Mouse (Mus musculus) brain, embryonic 14.5 days (tissue): ENCODE measurements around the gene Bri3. TPM values are rescaled to one million over a fixed set of nuclear protein-coding genes. Genes with fewer than 3 reads are reported as not detected.
A peak's percentile ranks its signal among the peaks of the same experiment; 100 is the strongest.

Source experiments
- DNase-seq: peaks from one replicate; pipeline ENCODE4 v3.0.0-alpha.2; 2011; ENCODE audit warnings: low read depth
- CTCF ChIP-seq: fragments of 200-500 bp; IDR thresholded peaks from 2 replicates; pipeline ENCODE4 v1.5.1; 2012; ENCODE audit warnings: inconsistent platforms, mild to moderate bottlenecking, moderate library complexity, borderline replicate concordance; ENCODE audit not compliant: insufficient read depth, insufficient read length; ENCODE audit errors: extremely low read depth
- POLR2A ChIP-seq: fragments of 200-500 bp; IDR thresholded peaks from 2 replicates; pipeline ENCODE4 v1.6.1; 2012; ENCODE audit warnings: mild to moderate bottlenecking, inconsistent platforms, borderline replicate concordance; ENCODE audit not compliant: poor library complexity, insufficient read depth, insufficient read length, severe bottlenecking; ENCODE audit errors: extremely low read depth
- polyA plus RNA-seq: library from polyadenylated mRNA; depleted of rRNA; stranded (reverse); fragments of >200 nt; gene quantifications from 2 replicates; pipeline ENCODE4 v1.2.3, GENCODE M21; 2012

Gene Bri3
- polyA plus RNA-seq, 1 experiment = 97.3 TPM

GRCm38 (mm10) chr5:144256541-144256870 is 12.3 kb downstream of the Bri3 start:
- no peak for DNase-seq
- no peak for TF ChIP-seq POLR2A
- TF ChIP-seq CTCF = no peak

GRCm38 (mm10) chr5:144256888-144257287 is 12.7 kb downstream of the Bri3 start:
- no peak for DNase-seq
- no peak for TF ChIP-seq CTCF
- no peak for TF ChIP-seq POLR2A

- DNase-seq = no peak
- TF ChIP-seq POLR2A = no peak
Measured at GRCm38 (mm10) chr5:144257451-144258110, 13.3 kb downstream of the Bri3 start.

- TF ChIP-seq POLR2A (no peak), CTCF (no peak)
- peak; percentile 63 for DNase-seq
Measured at GRCm38 (mm10) chr5:144258131-144258611, 13.9 kb downstream of the Bri3 start.

DNA sequence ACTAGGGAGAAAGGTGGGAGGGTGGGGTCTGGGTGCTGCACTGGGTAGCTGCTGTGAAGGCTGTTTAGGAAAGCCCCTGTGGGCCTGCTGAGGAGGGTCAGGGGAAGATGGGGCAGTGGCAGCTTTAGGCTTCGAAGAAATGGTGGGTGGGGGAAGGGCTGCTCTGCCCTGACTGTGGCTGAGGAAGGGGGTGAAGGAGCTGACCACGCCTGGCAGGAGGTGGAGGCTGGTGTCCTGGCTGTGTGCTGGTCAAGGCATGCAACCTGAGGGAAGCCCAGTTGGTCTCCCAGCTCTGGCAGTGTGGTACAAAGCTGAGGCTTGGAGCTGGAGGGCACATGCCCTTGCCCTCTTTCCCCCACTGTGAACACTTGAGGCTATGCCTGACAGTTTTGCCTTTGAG is 14.4 kb downstream of the Bri3 start:
- TF ChIP-seq POLR2A (no peak), CTCF (no peak)
- no peak for DNase-seq

- DNase-seq = no peak
- TF ChIP-seq POLR2A = no peak
- TF ChIP-seq CTCF = no peak
Measured at GRCm38 (mm10) chr5:144259228-144259627, 15.0 kb downstream of the Bri3 start.

DNA sequence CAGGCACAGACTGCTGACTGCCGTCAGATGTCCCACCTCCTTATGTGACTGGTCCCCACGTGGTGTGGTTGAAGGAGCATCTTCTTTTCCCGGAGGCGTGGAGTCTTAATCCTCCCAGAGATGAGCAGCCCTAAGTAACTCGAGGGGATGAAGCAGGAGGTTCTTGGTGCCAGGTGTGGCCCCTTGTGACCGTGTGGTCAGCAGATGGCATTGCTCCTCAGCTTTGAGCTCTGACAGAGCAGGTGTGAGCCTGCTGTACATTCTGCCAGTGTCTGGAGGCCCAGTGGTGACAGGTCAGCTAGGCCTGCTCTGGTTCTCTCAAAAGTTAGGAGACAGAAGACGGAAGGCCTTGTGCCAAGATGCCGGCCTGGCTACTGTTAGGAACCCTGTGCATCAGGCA is 16.2 kb downstream of the Bri3 start:
- DNase-seq = no peak
- TF ChIP-seq POLR2A (no peak), CTCF (no peak)

- no peak for TF ChIP-seq CTCF
- no peak for TF ChIP-seq POLR2A
- no peak for DNase-seq
Measured at GRCm38 (mm10) chr5:144261309-144261708, 17.1 kb downstream of the Bri3 start.

DNA sequence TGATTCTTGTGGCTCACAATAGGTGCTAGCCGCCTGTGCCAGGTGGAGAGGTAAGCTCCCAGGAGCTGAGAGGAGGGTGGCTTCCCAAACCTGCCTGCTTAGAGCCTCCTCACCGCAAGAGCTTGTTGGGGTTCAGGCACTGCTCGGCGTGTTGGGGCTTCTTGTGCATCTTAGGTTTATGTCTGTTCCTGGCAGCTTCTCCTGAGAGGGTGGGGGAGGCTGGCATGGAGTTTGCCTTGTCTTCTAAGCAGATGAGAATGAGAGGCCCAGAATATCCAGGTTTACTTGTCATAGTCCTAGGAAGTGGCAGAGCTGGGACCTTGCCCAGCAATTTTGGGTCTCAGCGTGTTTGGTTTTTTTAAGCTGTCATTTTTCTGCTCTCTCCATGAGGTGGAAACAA is 17.6 kb downstream of the Bri3 start:
- no peak for TF ChIP-seq CTCF
- no peak for TF ChIP-seq POLR2A
- DNase-seq = no peak

DNA sequence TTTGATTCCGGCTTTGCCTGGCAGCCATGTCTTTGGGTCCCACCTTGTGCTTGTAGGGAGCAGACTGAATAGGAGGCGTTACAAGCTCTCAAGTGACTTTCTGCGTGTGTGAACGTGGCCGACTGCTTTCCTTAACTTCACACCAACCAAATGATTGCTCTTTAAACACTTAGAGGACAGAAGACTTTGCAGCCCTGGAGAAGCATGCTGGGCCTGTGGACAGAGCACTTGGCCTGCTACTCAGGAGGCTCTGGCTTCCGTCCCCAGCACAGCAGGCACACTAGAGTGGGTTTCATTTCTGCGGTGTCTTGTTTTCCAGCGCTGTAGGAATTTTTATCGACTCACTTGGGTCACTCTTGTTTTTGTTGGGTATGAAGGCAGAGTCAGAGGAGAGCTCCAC is 18.8 kb downstream of the Bri3 start:
- TF ChIP-seq CTCF (no peak), POLR2A (no peak)
- DNase-seq = no peak

GRCm38 (mm10) chr5:144263496-144263895 is 19.3 kb downstream of the Bri3 start:
- no peak for TF ChIP-seq CTCF
- no peak for TF ChIP-seq POLR2A
- no peak for DNase-seq

- peak; percentile 28 for DNase-seq
- TF ChIP-seq POLR2A (no peak), CTCF (no peak)
Measured at GRCm38 (mm10) chr5:144267535-144268241, 23.5 kb downstream of the Bri3 start.
